Mouse (Mus musculus) MEL (cell line): ENCODE data around the gene Bcl2l1. TPM values are rescaled to one million over a fixed set of nuclear protein-coding genes. Genes with fewer than 3 reads are reported as not detected.

Experiments
- DNase-seq: peaks from one replicate; pipeline ENCODE4 v3.0.0; 2011; ENCODE audit warnings: low read depth, low spot score
- H3K27ac ChIP-seq: 2 replicates; pipeline ENCODE4 v1.5.1; 2012; ENCODE audit warnings: low read depth, mild to moderate bottlenecking, control low read depth, low read length, moderate library complexity; ENCODE audit not compliant: control insufficient read depth
- H3K27me3 ChIP-seq, 2 experiments: fragments of 150-350 bp in 1 of 2; sonication (generic) in 1 of 2; 2 replicates each; pipeline ENCODE4 v1.6.1; 2012; ENCODE audit warnings: low read length in 2 of 2, mild to moderate bottlenecking in 2 of 2, improper control_type of control experiment in 1 of 2, moderate library complexity in 1 of 2; ENCODE audit not compliant: insufficient read depth in 2 of 2, control insufficient read depth in 1 of 2
- H3K36me3 ChIP-seq, 2 experiments: 2 replicates each; pipeline ENCODE4 v1.6.1; 2012 to 2014; ENCODE audit warnings: low read length in 2 of 2, improper control_type of control experiment in 1 of 2, inconsistent platforms in 1 of 2, mild to moderate bottlenecking in 1 of 2; ENCODE audit not compliant: insufficient read depth in 2 of 2, control insufficient read depth in 1 of 2
- H3K4me1 ChIP-seq, 2 experiments: fragments of 150-350 bp in 1 of 2; sonication (generic) in 1 of 2; 2 replicates each; pipeline ENCODE4 v1.6.1; 2012; ENCODE audit warnings: low read length in 2 of 2, improper control_type of control experiment in 1 of 2, mild to moderate bottlenecking in 1 of 2; ENCODE audit not compliant: insufficient read depth in 2 of 2, control insufficient read depth in 1 of 2
- H3K4me3 ChIP-seq, 2 experiments: fragments of 150-350 bp in 1 of 2; sonication (generic) in 1 of 2; 2 replicates each; pipeline ENCODE4 v1.5.1; 2012; ENCODE audit warnings: low read depth in 2 of 2, low read length in 2 of 2, mild to moderate bottlenecking in 2 of 2, moderate library complexity in 2 of 2, control low read depth in 1 of 2, improper control_type of control experiment in 1 of 2; ENCODE audit not compliant: control insufficient read depth in 1 of 2, insufficient read depth in 1 of 2
- H3K79me2 ChIP-seq: 2 replicates; pipeline ENCODE4 v1.6.1; 2012; ENCODE audit warnings: mild to moderate bottlenecking, low read length, moderate library complexity; ENCODE audit not compliant: control insufficient read depth, poor library complexity, insufficient read depth
- H3K9ac ChIP-seq: 2 replicates; pipeline ENCODE4 v1.6.1; 2012; ENCODE audit warnings: low read depth, mild to moderate bottlenecking, control low read depth, low read length, moderate library complexity; ENCODE audit not compliant: control insufficient read depth, poor library complexity, severe bottlenecking
- H3K9me3 ChIP-seq: fragments of 150-350 bp; sonication (generic); replicated peaks from 2 replicates; pipeline ENCODE4 v1.6.1; 2012; ENCODE audit warnings: mild to moderate bottlenecking, low read length, improper control_type of control experiment, moderate library complexity; ENCODE audit not compliant: insufficient read depth
- BHLHE40 ChIP-seq: IDR thresholded peaks from 2 replicates; pipeline ENCODE4 v1.6.1; 2012; ENCODE audit warnings: low read depth, mild to moderate bottlenecking, inconsistent platforms, low read length, improper control_type of control experiment, borderline replicate concordance
- CHD1 ChIP-seq: IDR thresholded peaks from 2 replicates; pipeline ENCODE4 v1.6.1; 2012; ENCODE audit warnings: low read depth, mild to moderate bottlenecking, inconsistent platforms, low read length, improper control_type of control experiment
- ELF1 ChIP-seq: IDR thresholded peaks from 2 replicates; pipeline ENCODE4 v1.6.1; 2014; ENCODE audit warnings: low read depth, mild to moderate bottlenecking, inconsistent platforms, low read length, improper control_type of control experiment, moderate library complexity
- GATA1 ChIP-seq: IDR thresholded peaks from 2 replicates; pipeline ENCODE4 v1.6.1; 2011; ENCODE audit warnings: low read depth, low read length, improper control_type of control experiment
- JUND ChIP-seq: IDR thresholded peaks from 2 replicates; pipeline ENCODE4 v1.6.1; 2011; ENCODE audit warnings: low read depth, mild to moderate bottlenecking, improper control_type of control experiment, low read length
- KAT2A ChIP-seq: conservative IDR thresholded peaks from 2 replicates; pipeline ENCODE4 v1.6.1; 2012; ENCODE audit warnings: low read depth, low read length, improper control_type of control experiment, inconsistent platforms
- MAFK ChIP-seq: IDR thresholded peaks from 2 replicates; pipeline ENCODE4 v1.6.1; 2011; ENCODE audit warnings: low read depth, mild to moderate bottlenecking, low read length, improper control_type of control experiment, borderline replicate concordance
- MAX ChIP-seq: IDR thresholded peaks from 2 replicates; pipeline ENCODE4 v1.6.1; 2011; ENCODE audit warnings: low read length, improper control_type of control experiment
- MAZ ChIP-seq: IDR thresholded peaks from 2 replicates; pipeline ENCODE4 v1.6.1; 2012; ENCODE audit warnings: low read depth, mild to moderate bottlenecking, inconsistent platforms, low read length, improper control_type of control experiment
- MYB ChIP-seq: IDR thresholded peaks from 2 replicates; pipeline ENCODE4 v1.6.1; 2011; ENCODE audit warnings: mild to moderate bottlenecking, low read depth, low read length, improper control_type of control experiment
- MYC ChIP-seq: IDR thresholded peaks from 2 replicates; pipeline ENCODE4 v1.6.1; 2011; ENCODE audit warnings: low read depth, mild to moderate bottlenecking, low read length, improper control_type of control experiment, moderate library complexity
- NELFE ChIP-seq: IDR thresholded peaks from 2 replicates; pipeline ENCODE4 v1.6.1; 2011; ENCODE audit warnings: low read depth, low read length, improper control_type of control experiment
- NRF1 ChIP-seq: IDR thresholded peaks from 2 replicates; pipeline ENCODE4 v1.6.1; 2014; ENCODE audit warnings: low read depth, mild to moderate bottlenecking, inconsistent platforms, low read length, improper control_type of control experiment, moderate library complexity; ENCODE audit not compliant: poor library complexity, insufficient read depth, severe bottlenecking
- POLR2AphosphoS5 ChIP-seq: IDR thresholded peaks from 2 replicates; pipeline ENCODE4 v1.6.1; 2012; ENCODE audit warnings: low read depth, borderline replicate concordance, mild to moderate bottlenecking, inconsistent platforms, low read length, moderate library complexity, mixed read lengths
- RCOR1 ChIP-seq: IDR thresholded peaks from 2 replicates; pipeline ENCODE4 v1.6.1; 2012; ENCODE audit warnings: low read depth, mild to moderate bottlenecking, inconsistent platforms, low read length, improper control_type of control experiment
- TCF12 ChIP-seq: IDR thresholded peaks from 2 replicates; pipeline ENCODE4 v1.6.1; 2014; ENCODE audit warnings: low read depth, mild to moderate bottlenecking, inconsistent platforms, low read length, improper control_type of control experiment, moderate library complexity
- UBTF ChIP-seq: IDR thresholded peaks from 2 replicates; pipeline ENCODE4 v1.6.1; 2012; ENCODE audit warnings: low read depth, mild to moderate bottlenecking, inconsistent platforms, low read length, improper control_type of control experiment, moderate library complexity, borderline replicate concordance; ENCODE audit not compliant: insufficient read depth
- ZKSCAN1 ChIP-seq: IDR thresholded peaks from 2 replicates; pipeline ENCODE4 v1.6.1; 2012; ENCODE audit warnings: low read depth, mild to moderate bottlenecking, inconsistent platforms, low read length, improper control_type of control experiment, moderate library complexity
- ZNF384 ChIP-seq: IDR thresholded peaks from 2 replicates; pipeline ENCODE4 v1.6.1; 2012; ENCODE audit warnings: low read depth, mild to moderate bottlenecking, inconsistent platforms, low read length, improper control_type of control experiment
- polyA plus RNA-seq, 2 experiments: library from polyadenylated mRNA; stranded (reverse) in 1 of 2; unstranded in 1 of 2; fragments of >175 nt in 1 of 2; fragments of >200 nt in 1 of 2; gene quantifications; 2 replicates each; pipeline versions ENCODE4 v1.2.1 to v1.2.4; 2012; ENCODE audit warnings: low replicate concordance in 2 of 2, low read depth in 1 of 2; ENCODE audit not compliant: insufficient read length in 2 of 2, insufficient read depth in 1 of 2, missing spikeins in 1 of 2
- total RNA-seq: library from RNA; depleted of rRNA; stranded (reverse); fragments of 300-350 nt; gene quantifications from 2 replicates; pipeline ENCODE4 v1.2.3, GENCODE M21; 2012

The Bcl2l1 gene
- total and polyA plus RNA-seq, 3 experiments = 6.5 to 23.9 TPM; not detected in 1

DNA sequence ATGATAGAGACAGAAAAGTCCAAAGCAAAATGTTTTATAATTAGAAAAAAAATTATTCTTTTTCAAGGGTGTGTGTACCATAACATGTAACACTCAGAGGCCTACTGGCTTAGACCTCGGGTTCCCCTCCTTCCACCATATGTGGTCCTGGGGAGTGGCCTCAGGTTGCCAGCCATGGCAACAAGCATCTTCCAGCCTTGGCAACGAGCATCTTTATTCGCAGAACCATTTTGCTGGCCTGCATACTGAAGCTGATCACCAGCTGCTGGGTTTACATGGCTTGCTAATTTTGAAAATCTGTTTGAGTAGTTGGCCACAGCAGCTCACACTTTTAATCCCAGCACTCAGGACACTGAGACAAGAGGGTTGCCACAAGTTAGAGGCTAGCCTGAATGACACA is 55.5 kb downstream of the Bcl2l1 start:
- no peak overlapping the region for H3K27ac ChIP-seq
- TF ChIP-seq NELFE (no peak), CHD1 (no peak), POLR2AphosphoS5 (no peak), MAFK (no peak), NRF1 (no peak), BHLHE40 (no peak), MYB (no peak), ELF1 (no peak), ZNF384 (no peak)

GRCm38 (mm10) chr2:152775357-152775756 is 56.2 kb downstream of the Bcl2l1 start:
- Histone ChIP-seq H3K36me3 (peaks cover 0 to 4% of the 10 kb centered on the region in 2 experiments; a peak in 2 of 4 replicates), H3K4me1 (peaks cover 5 to 9% of the 10 kb centered on the region in 2 experiments; a peak in 3 of 4 replicates), H3K79me2 (no peaks in the 10 kb centered on the region), H3K9ac (no peak overlapping the region), H3K27me3 (no peaks in the 10 kb centered on the region), H3K27ac (no peak overlapping the region), H3K9me3 (no peaks in the 10 kb centered on the region), H3K4me3 (no peak overlapping the region)
- TF ChIP-seq RCOR1 = no peak
- no peak for TF ChIP-seq JUND
- no peak for TF ChIP-seq MAX
- TF ChIP-seq ZKSCAN1 = no peak
- TF ChIP-seq MAZ = no peak
- no peak for TF ChIP-seq GATA1
- no peak for TF ChIP-seq KAT2A
- TF ChIP-seq MYC = no peak
- TF ChIP-seq UBTF = no peak
- TF ChIP-seq TCF12 = no peak
- DNase-seq = no peak

More for the DNA sequence above, 55.5 kb downstream of the Bcl2l1 start:
- DNase-seq = no peak
- Histone ChIP-seq H3K4me3 (no peak overlapping the region), H3K9me3 (no peaks in the 10 kb centered on the region), H3K36me3 (peaks cover 0 to 4% of the 10 kb centered on the region in 2 experiments; a peak in 2 of 4 replicates), H3K4me1 (peaks cover 5 to 8% of the 10 kb centered on the region in 2 experiments; a peak in 3 of 4 replicates), H3K9ac (no peak overlapping the region), H3K27me3 (no peaks in the 10 kb centered on the region), H3K79me2 (no peaks in the 10 kb centered on the region)
